Mouse (Mus musculus): ENCODE data around the gene Atr.

GRCm38 (mm10) chr9:95845711-95846110, 11.7 kb upstream of the Atr start:
- TF ChIP-seq POLR2A (IDR thresholded peaks at IDR 0.05; ENCODE audit: insufficient read length, low read depth), result no peak
- no peak for TF ChIP-seq MYOD1 (IDR thresholded peaks at IDR 0.05; ENCODE audit: control insufficient read depth in 1 of 3, insufficient read length in 2 of 3, low read depth in 2 of 3)

Data from myocyte (in vitro differentiated cells).